Mouse (Mus musculus): ENCODE measurements at regions not wholly inside any gene's neighbourhood (a gene's known extent, or its start where the extent isn't known, plus 50 kb on each side); places are given as distances from the start of the nearest gene placed in this dataset.

DNA sequence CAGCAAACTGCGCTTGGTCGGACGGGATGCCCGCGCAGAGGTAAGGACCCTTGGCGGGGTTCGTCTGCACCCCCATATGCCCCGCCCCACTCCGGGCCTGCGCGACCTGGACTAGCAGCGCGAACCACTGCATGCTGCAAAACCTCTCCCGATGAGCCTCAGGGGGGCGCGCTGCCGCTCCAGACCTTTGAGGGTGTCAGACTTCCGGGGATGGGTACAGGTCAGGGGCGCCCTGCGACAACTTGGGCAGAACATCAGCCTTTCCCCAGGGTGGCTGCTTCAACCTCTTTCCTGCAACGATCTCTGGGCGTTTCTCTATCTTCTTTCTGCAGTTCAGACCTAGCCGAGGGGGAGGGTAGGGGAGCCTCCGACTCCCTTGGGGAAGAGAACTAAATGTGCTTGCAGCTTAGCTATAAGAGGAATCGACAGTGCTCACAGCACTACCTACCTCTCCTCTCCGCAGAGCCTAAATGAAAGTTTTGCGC lies 70.0 kb upstream of the Polg start:
- TF ChIP-seq E2F4 (IDR thresholded peaks at IDR 0.05; ENCODE audit: borderline replicate concordance, low read depth, low read length) (no peak), POLR2A (IDR thresholded peaks at IDR 0.05; ENCODE audit: control insufficient read depth in 1 of 2, insufficient read depth in 1 of 2, low read depth in 1 of 2, low read length in 2 of 2, poor library complexity in 1 of 2) (no peak)

Data from MEL (cell line).